In the genomic region with DNA sequence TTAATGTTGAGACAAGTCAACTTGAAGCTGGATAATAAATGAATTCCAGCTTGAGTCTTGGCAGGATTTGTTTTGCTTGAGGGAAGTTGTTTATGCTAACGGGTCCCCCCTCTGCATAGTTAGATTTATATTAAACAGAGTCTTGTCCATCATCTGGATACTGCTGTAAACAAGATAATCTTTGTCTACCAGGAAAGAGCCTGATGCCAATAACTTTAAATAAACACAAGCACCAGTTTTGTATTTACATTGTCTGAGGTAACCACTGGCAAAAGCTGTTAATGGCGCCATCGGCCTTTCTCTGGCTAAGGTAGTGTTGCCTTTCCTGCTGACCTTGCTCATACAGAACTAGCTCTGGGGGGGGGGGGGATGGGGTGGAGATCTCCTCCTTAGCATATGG, we compare ENCODE assay signal across 16 mouse cellular contexts.
DNase-seq lines count a peak whose midpoint lies in the region; ATAC-seq and TF ChIP-seq lines count a peak whose summit lies in the region.
"Had no signal": no experiment of that assay in that cellular context is flagged by ENCODE, and none has a peak within 500 bp of the region (broad histone marks: within the 10 kb centered on the region; RNA-seq: fewer than 3 reads in every experiment).

No protein-coding gene starts in this region.

- H3K27me3 ChIP-seq in kidney, adult 2 months (replicated peaks; ENCODE audit: control insufficient read depth, insufficient read depth, low read length): no peaks in the 10 kb centered on the region
- no peaks in the 10 kb centered on the region for H3K27me3 ChIP-seq in intestine, embryonic 15.5 days (replicated peaks)
- no peaks in the 10 kb centered on the region for H3K27me3 ChIP-seq in stomach, embryonic 15.5 days (replicated peaks)

- no peak overlapping the region for H3K4me3 ChIP-seq in kidney, adult 2 months (ENCODE audit: insufficient read depth, low read depth, low read length)
- no peak overlapping the region for H3K4me3 ChIP-seq in intestine, embryonic 15.5 days (replicated peaks)
- H3K4me3 ChIP-seq in stomach, embryonic 15.5 days (replicated peaks): no peak overlapping the region
- H3K4me3 ChIP-seq: forebrain, embryonic 10.5 days; hindbrain, embryonic 15.5 days; left cerebral cortex, adult 2 months had no signal

- peaks cover 19% of the 10 kb centered on the region for H3K4me1 ChIP-seq in kidney, adult 2 months (ENCODE audit: control insufficient read depth, insufficient read depth, low read length)
- H3K4me1 ChIP-seq in intestine, embryonic 15.5 days (replicated peaks): peaks cover 37% of the 10 kb centered on the region
- peaks cover 32% of the 10 kb centered on the region for H3K4me1 ChIP-seq in stomach, embryonic 15.5 days

- 46% methylated on average over 3 of the region's 3 CpGs for WGBS in kidney, adult 2 months
- 30% methylated on average over 3 of the region's 3 CpGs for WGBS in intestine, embryonic 15.5 days
- 12% methylated on average over 3 of the region's 3 CpGs for WGBS in stomach, embryonic 15.5 days

- H3K9me3 ChIP-seq in intestine, embryonic 15.5 days: no peaks in the 10 kb centered on the region
- no peaks in the 10 kb centered on the region for H3K9me3 ChIP-seq in stomach, embryonic 15.5 days
- H3K9me3 ChIP-seq: forebrain, embryonic 10.5 days; hindbrain, embryonic 15.5 days had no signal

- ATAC-seq in intestine, embryonic 15.5 days: no peak
- no peak for ATAC-seq in stomach, embryonic 15.5 days (ENCODE audit: insufficient read depth, low FRiP score, low read depth)
- ATAC-seq: midbrain, embryonic 16.5 days had no signal

- H3K27ac ChIP-seq in kidney, adult 2 months (ENCODE audit: insufficient read depth, low read depth, low read length): peak overlapping the region; percentile 22; the same call in 1 of the 2 replicates
- H3K27ac ChIP-seq in intestine, embryonic 15.5 days: 0 out of 2 replicates have a peak overlapping the region, but pooled peaks have one; percentile 23
- H3K27ac ChIP-seq in stomach, embryonic 15.5 days: peak overlapping the region; percentile 64; the same call in 1 of the 2 replicates
- H3K27ac ChIP-seq: hindbrain, embryonic 15.5 days; left cerebral cortex, adult 2 months had no signal

- no peaks in the 10 kb centered on the region for H3K36me3 ChIP-seq in kidney, adult 2 months (ENCODE audit: control insufficient read depth, insufficient read depth, low read length)
- H3K36me3 ChIP-seq in intestine, embryonic 15.5 days: no peaks in the 10 kb centered on the region
- no peaks in the 10 kb centered on the region for H3K36me3 ChIP-seq in stomach, embryonic 15.5 days
- H3K36me3 ChIP-seq: forebrain, embryonic 10.5 days; hindbrain, embryonic 15.5 days had no signal

- no peak for TF ChIP-seq POLR2A in kidney, adult 2 months (IDR thresholded peaks at IDR 0.05; ENCODE audit: low read depth, low read length)

- H3K4me2 ChIP-seq in intestine, embryonic 15.5 days (replicated peaks): no peak overlapping the region
- no peak overlapping the region for H3K4me2 ChIP-seq in stomach, embryonic 15.5 days
- H3K4me2 ChIP-seq: hindbrain, embryonic 15.5 days had no signal

- TF ChIP-seq CTCF in kidney, adult 2 months (conservative IDR thresholded peaks at IDR 0.05; ENCODE audit: insufficient read depth, insufficient read length, low read depth, low read length): no peak

- DNase-seq in kidney, adult 2 months: no peak
- no peak for DNase-seq in kidney, postnatal 36 days
- DNase-seq in NIH3T3 (ENCODE audit: low read depth): peak; percentile 64
- no peak for DNase-seq in spleen, adult 18-20 months
- no peak for DNase-seq in kidney, postnatal 10 days
- DNase-seq: adrenal gland, postnatal 10 days; cerebellum, adult 9-10 months; heart, postnatal 10 days; kidney, adult 9 months; thymus, postnatal 4 days had no signal

- no peak overlapping the region for H3K9ac ChIP-seq in intestine, embryonic 15.5 days
- H3K9ac ChIP-seq in stomach, embryonic 15.5 days: no peak overlapping the region
- H3K9ac ChIP-seq: hindbrain, embryonic 15.5 days had no signal
